Mouse (Mus musculus) lung, adult 2 months (tissue): Measurements from ENCODE around the gene Ptprg.

Experiments
- CTCF ChIP-seq: fragments of 200-500 bp; IDR thresholded peaks from 2 replicates; pipeline ENCODE4 v1.5.1; 2011; ENCODE audit warnings: mild to moderate bottlenecking, low read length, control low read depth; ENCODE audit not compliant: insufficient read depth
- POLR2A ChIP-seq: fragments of 200-500 bp; IDR thresholded peaks from 2 replicates; pipeline ENCODE4 v1.6.1; 2011; ENCODE audit warnings: low read depth, mild to moderate bottlenecking, control low read depth, low read length, borderline replicate concordance; ENCODE audit errors: extremely low read depth

DNA sequence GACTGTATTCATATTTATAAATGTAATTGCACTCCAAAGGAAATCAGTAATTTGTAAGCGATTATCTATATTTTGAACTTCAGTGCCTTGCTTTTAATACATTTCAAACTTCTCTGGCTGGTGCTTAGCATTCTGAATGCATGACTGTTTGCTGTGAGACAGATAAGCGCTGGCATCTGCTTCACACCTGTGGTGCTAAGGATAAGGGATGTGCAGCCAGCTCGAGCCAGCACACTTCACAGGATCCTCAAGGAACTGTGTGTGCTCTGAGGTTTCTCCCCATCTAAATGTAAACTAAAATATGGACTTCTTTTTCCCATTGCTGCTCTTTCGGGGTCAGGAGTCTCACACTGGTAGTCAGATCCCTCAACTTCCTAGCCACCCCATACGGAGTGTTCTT, 458.4 kb downstream of the Ptprg start:
- TF ChIP-seq POLR2A (no peak), CTCF (no peak)
